Mouse (Mus musculus) intestine, embryonic 16.5 days (tissue): ENCODE measurements around the gene Lrrc8c. TPM values are rescaled to one million over a fixed set of nuclear protein-coding genes. Genes with fewer than 3 reads are reported as not detected.

Experiments
- ATAC-seq: fragments of 200-750 bp; cut with Nextera tagmentation; 2 replicates; pipeline ENCODE4 v1.8.0; 2017; ENCODE audit warnings: moderate TSS enrichment, moderate library complexity
- H3K27ac ChIP-seq: fragments of 300-500 bp; sonication (generic); 2 replicates; pipeline ENCODE4 v1.5.1; 2014; ENCODE audit warnings: mild to moderate bottlenecking, low read length
- H3K27me3 ChIP-seq: fragments of 300-500 bp; sonication (generic); replicated peaks from 2 replicates; pipeline ENCODE4 v1.6.1; 2014; ENCODE audit warnings: low read length, control low read depth, mixed read lengths; ENCODE audit not compliant: control insufficient read depth, insufficient read depth
- H3K36me3 ChIP-seq: fragments of 300-500 bp; sonication (generic); 2 replicates; pipeline ENCODE4 v1.6.1; 2014; ENCODE audit warnings: low read length, control low read depth; ENCODE audit not compliant: control insufficient read depth, insufficient read depth
- H3K4me1 ChIP-seq: fragments of 300-500 bp; sonication (generic); 2 replicates; pipeline ENCODE4 v1.6.1; 2014; ENCODE audit warnings: low read length, control low read depth, mixed read lengths; ENCODE audit not compliant: control insufficient read depth, insufficient read depth
- H3K4me2 ChIP-seq: fragments of 300-500 bp; sonication (generic); 2 replicates; pipeline ENCODE4 v1.6.1; 2014; ENCODE audit warnings: low read depth, low read length, control low read depth
- H3K4me3 ChIP-seq: fragments of 300-500 bp; sonication (generic); 2 replicates; pipeline ENCODE4 v1.5.1; 2014; ENCODE audit warnings: mild to moderate bottlenecking, low read length
- H3K9ac ChIP-seq: fragments of 300-500 bp; sonication (generic); 2 replicates; pipeline ENCODE4 v1.6.1; 2014; ENCODE audit warnings: low read depth, low read length
- H3K9me3 ChIP-seq: fragments of 300-500 bp; sonication (generic); 2 replicates; pipeline ENCODE4 v1.6.1; 2016; ENCODE audit warnings: low read length, control low read depth; ENCODE audit not compliant: control insufficient read depth
- WGBS: fragments of 180-500 bp; shearing (Covaris S2); extraction: QIAGEN DNeasy Blood & Tissue Kit; methylation state at CpG from one replicate; pipeline ENCODE4 v1.1.7; 2014; 5-methylcytosine and 5-hydroxymethylcytosine counted together
- polyA plus RNA-seq: library from polyadenylated mRNA; unstranded; fragments of >200 nt; fragmentation: Nextera tagmentation; extraction: Ambion mirVana; gene quantifications from 2 replicates; pipeline ENCODE4 v1.2.1, GENCODE M21; 2015

Lrrc8c gene
- polyA plus RNA-seq, 1 experiment from 2014 or later: 12.0 TPM

DNA sequence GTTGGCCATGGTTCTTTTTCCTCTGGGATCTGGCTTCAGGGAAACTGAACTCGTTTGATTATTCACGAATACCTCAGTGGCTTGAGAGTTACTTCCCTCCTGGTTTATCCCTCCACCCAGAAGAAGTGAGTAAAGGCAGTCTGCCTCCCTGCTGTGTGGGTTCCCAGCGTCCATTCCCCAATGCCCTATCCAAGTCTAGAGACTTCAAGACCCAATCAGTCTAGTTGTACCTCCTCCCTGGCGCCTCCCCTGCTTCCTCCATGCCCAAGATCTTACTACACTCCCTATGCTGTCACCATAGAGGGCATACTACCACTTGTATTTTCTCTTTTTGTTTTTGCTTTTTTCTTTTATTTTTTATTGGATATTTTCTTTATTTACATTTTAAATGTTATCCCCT lies 80.1 kb downstream of the Lrrc8c start:
- Histone ChIP-seq H3K36me3 (no peaks in the 10 kb centered on the region), H3K4me2 (no peak overlapping the region), H3K4me1 (no peaks in the 10 kb centered on the region), H3K27me3 (no peaks in the 10 kb centered on the region), H3K4me3 (no peak overlapping the region), H3K27ac (no peak overlapping the region), H3K9ac (no peak overlapping the region), H3K9me3 (no peaks in the 10 kb centered on the region)
- ATAC-seq: no peak
- 59% methylated on average over 4 of the region's 4 CpGs for WGBS

DNA sequence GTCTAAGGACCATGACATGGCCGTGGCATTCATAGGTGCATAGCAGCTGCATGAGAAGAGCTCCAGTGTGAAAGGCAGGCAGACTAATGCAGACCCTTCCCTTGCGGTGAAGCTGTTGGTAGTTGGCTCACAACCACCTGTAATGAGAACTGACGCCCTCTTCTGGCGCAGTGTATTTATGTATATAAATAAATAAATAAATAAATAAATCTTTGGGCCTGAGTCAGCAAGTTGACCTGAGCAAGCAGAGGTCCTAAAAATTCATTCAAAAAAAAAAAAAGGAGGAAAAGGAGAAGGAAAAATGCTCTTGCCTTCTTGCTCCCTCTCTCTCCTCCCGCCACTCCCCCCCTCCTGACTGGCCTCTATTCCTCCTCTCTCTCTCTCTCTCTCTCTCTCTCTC lies 81.8 kb downstream of the Lrrc8c start:
- H3K9ac ChIP-seq: no peak overlapping the region
- no peaks in the 10 kb centered on the region for H3K36me3 ChIP-seq
- WGBS: 85% methylated on average over 4 of the region's 5 CpGs
- H3K4me3 ChIP-seq: no peak overlapping the region
- no peak overlapping the region for H3K27ac ChIP-seq
- no peaks in the 10 kb centered on the region for H3K27me3 ChIP-seq
- ATAC-seq: no peak
- H3K4me1 ChIP-seq: no peaks in the 10 kb centered on the region
- H3K9me3 ChIP-seq: no peaks in the 10 kb centered on the region
- no peak overlapping the region for H3K4me2 ChIP-seq

DNA sequence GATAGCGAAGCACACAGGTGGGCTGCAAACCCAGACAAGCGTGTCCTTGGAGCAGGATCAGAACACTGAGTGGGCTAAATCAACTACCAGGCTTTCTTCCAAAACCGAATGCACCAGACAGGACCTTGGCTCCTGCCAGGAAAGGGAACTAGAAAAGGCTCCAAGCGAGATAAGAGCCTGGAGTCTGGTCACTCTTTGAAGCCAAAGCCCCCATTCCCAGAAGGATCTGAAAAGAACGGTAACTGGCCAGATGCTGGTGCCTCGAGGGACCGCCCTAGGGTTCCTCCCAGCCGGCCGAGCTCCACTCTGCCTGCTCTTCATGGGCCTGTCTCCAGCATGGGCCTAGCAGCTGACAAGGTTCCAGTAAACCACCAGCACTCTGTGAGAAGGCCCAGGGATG lies 83.4 kb downstream of the Lrrc8c start:
- Histone ChIP-seq H3K27me3 (no peaks in the 10 kb centered on the region), H3K4me1 (no peaks in the 10 kb centered on the region), H3K9me3 (no peaks in the 10 kb centered on the region), H3K4me2 (no peak overlapping the region), H3K9ac (no peak overlapping the region), H3K36me3 (no peaks in the 10 kb centered on the region; the same call in 1 of the 2 replicates), H3K4me3 (no peak overlapping the region), H3K27ac (no peak overlapping the region)
- 73% methylated on average over 9 of the region's 9 CpGs for WGBS
- no peak for ATAC-seq

DNA sequence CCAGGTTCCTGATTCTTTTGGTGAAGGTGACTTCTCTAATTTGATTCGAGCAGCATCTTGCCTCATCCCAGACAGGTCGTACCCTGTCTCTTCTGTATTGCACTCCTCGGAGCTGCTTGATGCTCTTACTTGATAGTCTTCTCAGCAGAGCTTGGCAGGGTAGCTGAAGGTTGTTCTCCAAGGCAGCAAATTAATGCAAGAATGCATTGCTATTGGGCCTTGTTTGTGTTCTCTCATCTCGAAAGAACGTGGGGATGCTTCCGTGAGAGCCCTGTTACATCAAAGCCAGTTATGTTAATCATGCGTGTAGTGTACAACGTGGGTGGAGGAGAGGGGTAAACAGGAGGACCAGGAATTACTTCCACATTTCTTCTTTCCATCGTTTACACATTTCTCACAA lies 86.5 kb downstream of the Lrrc8c start:
- Histone ChIP-seq H3K4me3 (no peak overlapping the region), H3K27me3 (no peaks in the 10 kb centered on the region), H3K27ac (no peak overlapping the region), H3K9ac (no peak overlapping the region), H3K4me1 (no peaks in the 10 kb centered on the region), H3K9me3 (no peaks in the 10 kb centered on the region), H3K4me2 (no peak overlapping the region), H3K36me3 (no peaks in the 10 kb centered on the region; the same call in 1 of the 2 replicates)
- 76% methylated on average over 9 of the region's 9 CpGs for WGBS
- no peak for ATAC-seq

DNA sequence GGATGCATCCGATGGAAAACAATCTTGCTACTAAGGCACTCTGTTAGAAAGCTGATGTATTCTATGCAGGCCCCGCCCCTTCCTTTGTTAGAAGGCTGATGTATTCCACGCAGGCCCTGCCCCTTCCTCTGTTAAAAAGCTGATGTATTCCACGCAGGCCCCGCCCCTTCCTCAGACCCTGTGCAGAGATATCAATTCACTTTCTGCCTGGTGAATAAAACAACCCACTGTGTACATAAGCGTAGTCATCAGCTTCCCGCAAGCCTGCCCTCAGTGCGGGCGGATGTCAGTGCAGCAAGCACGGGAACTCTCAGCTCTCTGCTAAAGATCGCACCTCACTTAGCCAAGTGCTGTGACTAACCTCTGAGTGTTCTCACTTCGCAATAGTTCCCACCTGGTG lies 90.5 kb downstream of the Lrrc8c start:
- Histone ChIP-seq H3K9ac (no peak overlapping the region), H3K27me3 (no peaks in the 10 kb centered on the region), H3K4me1 (no peaks in the 10 kb centered on the region), H3K4me2 (no peak overlapping the region), H3K36me3 (no peaks in the 10 kb centered on the region; the same call in 1 of the 2 replicates), H3K4me3 (no peak overlapping the region), H3K27ac (no peak overlapping the region), H3K9me3 (no peaks in the 10 kb centered on the region)
- WGBS: 67% methylated on average over 12 of the region's 12 CpGs
- peak; percentile 46; the same call in 1 of the 2 replicates for ATAC-seq

DNA sequence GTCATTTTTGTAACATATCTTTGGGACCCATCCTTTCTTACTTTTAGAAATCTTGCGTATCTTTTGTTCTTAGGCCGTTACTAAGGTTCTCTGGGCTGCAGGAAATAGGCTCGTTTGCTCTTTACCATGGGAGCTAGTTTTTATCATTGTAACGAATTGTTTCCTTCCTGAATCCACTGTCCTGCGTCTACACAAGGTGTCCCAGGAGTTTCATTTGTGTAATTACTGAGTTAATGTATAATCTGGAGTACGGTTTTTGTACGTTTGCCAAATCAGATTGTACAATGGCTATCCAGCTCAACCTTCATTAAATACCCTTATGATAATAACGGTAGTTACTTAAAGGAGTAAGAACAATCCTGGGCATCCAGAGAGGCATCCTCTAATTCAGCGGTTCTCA lies 93.8 kb downstream of the Lrrc8c start:
- ATAC-seq: peak; percentile 56
- H3K27ac ChIP-seq: no peak overlapping the region

DNA sequence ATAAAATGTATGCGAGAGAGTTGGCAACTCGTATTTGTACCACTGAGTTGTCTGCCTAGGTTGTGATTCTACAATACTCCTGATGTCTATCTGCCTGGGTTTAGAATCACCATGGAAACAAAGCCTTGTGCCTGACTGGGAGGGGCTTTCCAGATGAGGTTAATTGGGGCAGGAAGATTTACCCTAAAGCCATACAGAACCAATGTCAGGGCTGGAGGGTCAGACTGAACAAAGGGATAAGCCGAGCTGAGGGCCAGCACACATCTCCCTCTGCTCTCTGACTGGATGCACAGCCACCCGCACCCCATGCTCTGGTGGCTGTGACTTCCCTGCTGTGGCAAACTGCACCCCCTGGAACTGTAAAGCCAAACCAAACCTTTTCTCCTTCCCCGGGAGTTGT lies 94.8 kb downstream of the Lrrc8c start:
- Histone ChIP-seq H3K4me1 (no peaks in the 10 kb centered on the region), H3K27me3 (no peaks in the 10 kb centered on the region), H3K4me2 (no peak overlapping the region), H3K9ac (no peak overlapping the region), H3K9me3 (no peaks in the 10 kb centered on the region), H3K27ac (no peak overlapping the region), H3K4me3 (no peak overlapping the region), H3K36me3 (no peaks in the 10 kb centered on the region)
- 70% methylated on average over 5 of the region's 5 CpGs for WGBS
- ATAC-seq: no peak

More for the DNA sequence above, 93.8 kb downstream of the Lrrc8c start:
- no peak overlapping the region for H3K9ac ChIP-seq
- H3K27me3 ChIP-seq: no peaks in the 10 kb centered on the region
- H3K4me1 ChIP-seq: no peaks in the 10 kb centered on the region
- no peak overlapping the region for H3K4me3 ChIP-seq
- no peak overlapping the region for H3K4me2 ChIP-seq
- WGBS: 56% methylated on average over 9 of the region's 9 CpGs
- H3K36me3 ChIP-seq: no peaks in the 10 kb centered on the region
- no peaks in the 10 kb centered on the region for H3K9me3 ChIP-seq

DNA sequence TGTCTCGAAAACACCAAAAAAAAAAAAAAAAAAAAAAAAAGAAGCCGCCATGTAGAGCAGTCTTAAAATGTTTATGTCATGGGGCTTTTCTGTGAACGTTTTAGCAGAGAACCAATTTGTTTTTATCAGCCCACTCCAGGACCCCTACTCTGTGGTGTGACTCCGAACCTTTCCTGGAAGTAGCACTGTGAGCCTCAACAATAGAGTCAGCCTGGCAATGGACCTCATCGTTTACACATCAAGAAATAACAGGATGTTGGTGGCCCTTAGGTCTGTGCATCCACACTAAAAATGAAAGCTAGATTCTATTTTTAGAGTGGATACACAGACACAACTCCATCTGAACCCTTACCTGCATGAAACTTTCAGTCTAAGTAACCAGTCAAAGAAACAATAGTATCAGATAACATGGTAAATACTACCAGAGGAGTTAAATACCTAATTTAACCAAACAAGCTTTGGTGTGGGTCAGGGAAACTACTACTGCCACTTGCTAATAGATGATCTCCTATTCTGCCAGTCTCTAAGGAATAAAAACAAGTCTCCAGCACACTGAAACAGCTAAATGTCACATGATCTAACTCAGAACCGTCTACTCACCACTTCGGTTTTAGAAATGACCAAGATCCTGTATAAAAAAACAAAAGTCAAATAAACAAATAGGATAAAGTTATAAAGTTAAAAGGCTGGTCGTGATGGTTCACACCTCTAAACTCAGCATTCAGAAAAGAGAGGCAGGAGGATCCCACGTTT lies 95.7 kb downstream of the Lrrc8c start:
- no peaks in the 10 kb centered on the region for H3K4me1 ChIP-seq
- no peak overlapping the region for H3K4me3 ChIP-seq
- H3K27ac ChIP-seq: no peak overlapping the region
- WGBS: 43% methylated on average over 9 of the region's 9 CpGs
- no peak for ATAC-seq
- H3K9ac ChIP-seq: no peak overlapping the region
- H3K9me3 ChIP-seq: no peaks in the 10 kb centered on the region
- H3K4me2 ChIP-seq: no peak overlapping the region
- H3K27me3 ChIP-seq: no peaks in the 10 kb centered on the region
- H3K36me3 ChIP-seq: no peaks in the 10 kb centered on the region

DNA sequence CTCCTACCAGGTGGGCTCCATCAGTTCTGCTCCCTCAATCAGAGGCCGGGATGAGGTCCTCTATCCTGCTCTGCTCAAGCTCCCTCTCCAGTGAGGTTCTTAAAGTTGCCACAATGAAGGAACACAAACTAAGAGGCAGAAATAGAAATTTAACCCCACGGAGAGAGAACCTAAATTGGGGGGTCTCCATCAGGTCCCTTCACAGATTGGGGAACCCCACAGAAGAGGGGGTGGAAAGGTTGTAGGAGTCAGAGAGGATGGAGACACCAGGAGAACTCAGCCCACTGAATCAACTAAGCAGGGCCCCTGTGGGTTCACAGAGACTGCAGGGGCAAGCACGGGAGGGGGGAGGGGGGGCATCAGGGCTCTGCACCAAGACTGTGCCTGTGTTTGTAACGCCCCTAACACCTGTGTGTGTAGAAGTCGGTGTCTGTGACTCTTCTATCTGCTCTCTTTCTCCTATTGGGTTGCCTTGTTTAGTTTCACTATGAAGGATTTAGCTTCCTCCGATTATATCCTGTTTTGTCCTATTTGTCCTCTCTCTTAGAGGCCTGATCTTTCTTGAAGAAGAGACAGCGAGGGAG lies 96.8 kb downstream of the Lrrc8c start:
- no peaks in the 10 kb centered on the region for H3K9me3 ChIP-seq
- H3K4me3 ChIP-seq: no peak overlapping the region
- ATAC-seq: no peak
- no peaks in the 10 kb centered on the region for H3K36me3 ChIP-seq
- H3K27ac ChIP-seq: no peak overlapping the region
- H3K4me2 ChIP-seq: no peak overlapping the region
- WGBS: 47% methylated on average over 7 of the region's 7 CpGs
- H3K27me3 ChIP-seq: no peaks in the 10 kb centered on the region
- no peak overlapping the region for H3K9ac ChIP-seq
- no peaks in the 10 kb centered on the region for H3K4me1 ChIP-seq
